Mouse (Mus musculus): Measurements from ENCODE around the gene Mnat1. TPM values are rescaled to one million over a fixed set of nuclear protein-coding genes. Genes with fewer than 3 reads are reported as not detected.
"Not testable (repeated sequence)": the region's sequence is repeated elsewhere in the genome, so short reads cannot be mapped to it uniquely, and the experiment has no call there.

The Mnat1 gene
- total RNA-seq, 2 experiments from 2014 or later, result 21.3 to 22.0 TPM

DNA sequence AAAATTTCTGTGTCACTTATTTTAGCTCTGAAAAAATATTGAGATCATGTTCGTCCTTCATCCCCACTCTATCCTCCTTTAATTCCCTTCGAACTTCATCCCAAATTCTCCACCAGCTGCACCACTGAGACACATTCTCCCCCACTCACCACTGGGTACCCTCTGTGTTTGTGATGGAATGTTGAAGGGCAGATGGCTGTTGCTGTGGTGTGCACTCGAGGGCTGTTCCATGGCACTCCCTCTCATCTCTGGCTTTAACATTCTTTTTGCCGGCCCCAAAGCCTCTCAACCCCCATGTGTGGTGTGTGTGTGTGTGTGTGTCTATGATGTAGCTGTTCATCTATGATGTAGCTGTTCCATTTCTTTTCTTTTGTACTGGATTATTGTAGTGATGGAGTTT is 1.7 kb downstream of the Mnat1 start:
- intact Hi-C loops (cut with DNase I), result no loop called here
- DNase-seq (ENCODE audit: low spot score in 2 of 2), result no peak

GRCm38 (mm10) chr12:73140732-73141131 is 17.2 kb downstream of the Mnat1 start:
- DNase-seq (ENCODE audit: low spot score in 2 of 2), result no peak
- intact Hi-C loops (cut with DNase I), result no loop called here

- DNase-seq (ENCODE audit: low spot score in 2 of 2), result no peak
- intact Hi-C loops (cut with DNase I), result no loop called here
Measured at GRCm38 (mm10) chr12:73147236-73147635, 23.7 kb downstream of the Mnat1 start.

- DNase-seq (ENCODE audit: low spot score in 2 of 2); intact Hi-C loops (cut with DNase I): not testable (repeated sequence)
Measured at GRCm38 (mm10) chr12:73151038-73151437, 27.5 kb downstream of the Mnat1 start.

GRCm38 (mm10) chr12:73154150-73154549 is 30.6 kb downstream of the Mnat1 start:
- no peak for DNase-seq (ENCODE audit: low spot score in 2 of 2)
- intact Hi-C loops (cut with DNase I), result no loop called here

GRCm38 (mm10) chr12:73160341-73160740 is 36.8 kb downstream of the Mnat1 start:
- DNase-seq (ENCODE audit: low spot score in 2 of 2), result no peak
- intact Hi-C loops (cut with DNase I), result no loop called here

DNA sequence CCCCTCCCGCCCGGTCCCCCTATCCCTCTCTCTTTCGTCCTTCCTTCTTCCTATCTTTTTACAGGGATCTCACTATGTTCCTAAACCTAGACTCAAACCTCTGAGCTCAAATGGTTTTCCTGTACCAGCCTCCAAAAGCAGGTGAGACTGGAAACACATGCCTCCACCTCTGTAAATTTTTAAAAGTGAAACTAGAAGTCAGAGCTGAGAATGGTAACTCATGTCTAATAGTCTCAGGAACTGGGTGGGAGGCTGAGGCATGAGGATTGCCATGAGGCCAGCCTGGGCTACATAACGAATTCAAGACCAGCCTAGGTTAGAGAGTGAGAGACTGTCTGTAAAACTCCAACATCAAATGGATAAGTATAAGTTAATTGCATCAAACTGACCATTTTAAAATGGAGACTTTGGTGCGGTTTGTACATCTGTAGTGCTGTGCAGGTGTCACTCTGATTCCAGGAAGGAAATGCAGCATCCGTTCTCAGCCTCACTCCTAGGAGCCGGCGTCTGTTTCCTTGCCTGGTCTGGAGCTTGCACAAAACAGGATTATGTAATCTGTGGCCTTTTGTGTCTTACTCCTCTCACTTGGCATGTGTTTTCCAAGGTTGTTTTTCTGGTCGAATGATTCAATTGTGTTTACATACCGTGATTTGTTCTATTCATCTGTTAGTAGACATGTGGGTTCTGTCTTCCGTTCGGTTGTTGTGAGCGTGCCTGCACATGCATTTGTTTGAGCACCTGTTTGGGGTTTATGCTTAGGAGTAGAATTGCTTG is 39.1 kb downstream of the Mnat1 start:
- no peak for DNase-seq (ENCODE audit: low spot score in 2 of 2)
- intact Hi-C loops (cut with DNase I), result no loop called here

GRCm38 (mm10) chr12:73170794-73171193 is 47.3 kb downstream of the Mnat1 start:
- no peak for DNase-seq (ENCODE audit: low spot score in 2 of 2)
- intact Hi-C loops (cut with DNase I), result no loop called here

- DNase-seq (ENCODE audit: low spot score in 2 of 2), result no peak
- intact Hi-C loops (cut with DNase I), result no loop called here
Measured at GRCm38 (mm10) chr12:73183896-73184295, 60.4 kb downstream of the Mnat1 start.

DNA sequence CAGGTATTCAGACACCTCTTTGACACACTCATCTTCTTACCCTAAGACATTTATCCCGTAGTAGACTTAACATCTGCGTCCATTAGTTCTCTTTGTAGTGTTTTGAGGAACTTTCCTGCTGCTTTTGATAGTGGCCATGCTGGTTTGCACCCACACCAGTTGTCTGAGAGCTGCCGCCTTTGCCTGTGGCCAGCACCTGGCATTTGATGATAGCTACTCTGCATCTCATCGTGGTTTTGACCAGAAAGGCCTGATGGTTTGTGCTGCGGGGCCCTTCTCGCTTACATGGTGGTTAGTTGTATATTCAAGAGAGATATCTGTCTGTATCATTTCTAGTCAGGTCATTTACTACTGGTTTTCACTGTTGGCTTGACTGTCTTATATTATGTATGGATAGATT is 73.8 kb downstream of the Mnat1 start:
- intact Hi-C loops (cut with DNase I), result no loop called here
- no peak for DNase-seq (ENCODE audit: low spot score in 2 of 2)

- intact Hi-C loops (cut with DNase I), result no loop called here
- no peak for DNase-seq (ENCODE audit: low spot score in 2 of 2)
Measured at GRCm38 (mm10) chr12:73198451-73198850, 74.9 kb downstream of the Mnat1 start.

DNA sequence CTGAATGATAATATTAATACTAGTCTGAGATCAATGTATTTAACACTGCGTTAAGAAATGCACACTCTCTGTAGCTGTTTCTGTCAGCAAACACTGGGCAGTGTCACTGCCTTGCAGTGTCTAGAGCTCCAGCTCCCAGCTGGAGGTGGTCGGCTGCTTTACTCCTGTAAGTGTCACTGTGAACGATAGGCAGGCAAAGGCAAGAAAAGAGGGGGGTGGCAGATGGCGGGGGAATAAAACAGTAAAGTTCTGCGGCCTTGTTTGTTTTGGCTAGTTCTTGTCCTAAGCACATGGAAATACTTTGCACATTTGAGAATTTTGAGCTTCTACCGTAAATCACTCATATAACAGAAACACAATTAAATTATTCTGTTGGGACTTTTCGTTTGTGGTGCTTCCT is 75.9 kb downstream of the Mnat1 start:
- intact Hi-C loops (cut with DNase I), result no loop called here
- no peak for DNase-seq (ENCODE audit: low spot score in 2 of 2)

DNA sequence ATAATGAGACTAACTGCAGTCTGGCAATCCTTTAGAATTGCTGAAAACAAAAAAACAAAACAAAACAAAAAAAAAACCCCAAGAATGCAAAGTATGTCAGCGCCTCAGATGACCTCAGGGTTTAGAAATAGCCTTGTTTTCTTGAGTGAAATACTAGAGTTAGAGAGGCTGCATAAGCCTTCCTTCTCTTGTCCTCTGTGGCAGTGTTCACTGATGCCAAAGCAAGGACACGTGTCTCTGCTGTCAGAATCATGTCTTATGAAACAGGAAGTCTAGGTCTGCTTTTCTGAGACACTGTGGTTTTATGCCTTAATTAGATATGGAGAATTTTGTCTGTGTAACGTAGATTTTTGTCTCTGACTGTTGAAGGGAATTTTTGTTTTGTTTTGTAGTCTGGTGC is 78.1 kb downstream of the Mnat1 start:
- intact Hi-C loops (cut with DNase I), result no loop called here
- DNase-seq (ENCODE audit: low spot score in 2 of 2), result no peak

DNA sequence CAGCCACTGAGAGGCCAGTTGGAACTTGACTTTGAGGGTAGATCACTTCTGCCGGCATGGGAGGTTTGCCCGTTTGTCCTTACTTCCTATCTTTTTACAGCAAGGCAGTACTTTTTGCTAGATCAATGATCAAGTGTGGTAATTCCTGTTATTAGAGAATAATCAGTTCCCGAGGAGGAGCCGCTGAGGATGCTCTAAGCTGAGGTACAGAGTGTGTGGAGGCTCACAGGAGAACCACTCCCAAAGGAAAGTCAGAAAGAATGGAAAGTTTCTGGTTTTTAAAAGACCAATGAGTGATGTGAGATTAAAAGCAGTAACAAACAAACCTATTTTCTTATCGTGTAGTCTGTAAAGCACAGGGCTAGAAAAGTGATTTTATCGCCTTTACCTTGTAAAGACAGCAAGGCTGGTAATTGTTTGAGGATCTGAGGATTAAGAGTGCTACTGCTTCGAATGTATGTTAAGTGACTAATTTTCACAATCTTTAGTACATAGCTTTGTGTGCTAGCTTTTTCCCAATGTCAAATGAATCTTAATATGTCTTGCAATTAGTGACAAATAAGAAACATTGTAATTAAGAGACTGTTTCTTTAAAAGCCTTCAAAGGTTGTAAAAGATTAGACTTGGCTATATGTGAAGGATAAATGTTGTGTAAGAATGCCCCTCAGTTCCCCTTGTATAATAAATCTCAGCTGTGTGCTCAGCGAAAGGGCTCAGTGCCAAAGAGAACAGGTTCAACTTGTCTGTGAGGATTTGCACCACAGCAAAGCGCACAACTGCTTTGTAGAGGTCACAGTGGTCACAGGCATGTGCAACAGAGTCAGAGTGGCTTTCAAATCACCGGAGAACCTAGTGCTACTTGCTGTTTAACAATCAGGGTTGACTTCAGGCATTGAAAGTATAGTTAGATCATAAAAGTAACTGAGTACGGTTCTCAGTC is 82.5 kb downstream of the Mnat1 start:
- DNase-seq (ENCODE audit: low spot score in 2 of 2), result no peak
- intact Hi-C loops (cut with DNase I), result no loop called here

- intact Hi-C loops (cut with DNase I), result no loop called here
Measured at GRCm38 (mm10) chr12:73207008-73207407, 83.5 kb downstream of the Mnat1 start.

GRCm38 (mm10) chr12:73207461-73207860 is 83.9 kb downstream of the Mnat1 start:
- intact Hi-C loops (cut with DNase I), result no loop called here
- no peak for DNase-seq (ENCODE audit: low spot score in 2 of 2)

More at GRCm38 (mm10) chr12:73207008-73207407, 83.5 kb downstream of the Mnat1 start:
- no peak for DNase-seq (ENCODE audit: low spot score in 2 of 2)

GRCm38 (mm10) chr12:73208518-73208917 is 85.0 kb downstream of the Mnat1 start:
- no peak for DNase-seq (ENCODE audit: low spot score in 2 of 2)
- intact Hi-C loops (cut with DNase I), result no loop called here

DNA sequence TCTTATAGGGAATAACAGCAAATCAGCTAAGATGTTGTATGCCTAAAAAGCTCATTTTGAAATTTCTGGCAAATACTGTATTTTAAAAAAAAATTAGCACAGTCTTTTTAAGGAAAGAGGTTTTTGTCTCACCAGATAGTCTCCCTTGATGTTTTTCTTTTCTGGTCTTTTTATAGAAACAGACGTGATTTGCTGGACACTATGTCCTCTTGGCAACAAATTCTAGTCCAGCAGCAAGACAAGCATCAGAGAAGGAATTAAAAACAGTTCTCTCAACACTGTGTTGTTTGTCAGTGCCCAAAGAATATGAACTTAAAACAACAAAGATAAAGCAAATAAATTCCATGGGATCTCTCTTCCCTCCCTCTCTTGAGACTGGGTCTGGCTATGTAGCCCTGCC is 85.6 kb downstream of the Mnat1 start:
- intact Hi-C loops (cut with DNase I), result no loop called here
- DNase-seq (ENCODE audit: low spot score in 2 of 2), result no peak

GRCm38 (mm10) chr12:73210454-73210853 is 86.9 kb downstream of the Mnat1 start:
- intact Hi-C loops (cut with DNase I), result no loop called here
- DNase-seq (ENCODE audit: low spot score in 2 of 2), result no peak

- no peak for DNase-seq (ENCODE audit: low spot score in 2 of 2)
- intact Hi-C loops (cut with DNase I), result no loop called here
Measured at GRCm38 (mm10) chr12:73215773-73216172, 92.3 kb downstream of the Mnat1 start.

DNA sequence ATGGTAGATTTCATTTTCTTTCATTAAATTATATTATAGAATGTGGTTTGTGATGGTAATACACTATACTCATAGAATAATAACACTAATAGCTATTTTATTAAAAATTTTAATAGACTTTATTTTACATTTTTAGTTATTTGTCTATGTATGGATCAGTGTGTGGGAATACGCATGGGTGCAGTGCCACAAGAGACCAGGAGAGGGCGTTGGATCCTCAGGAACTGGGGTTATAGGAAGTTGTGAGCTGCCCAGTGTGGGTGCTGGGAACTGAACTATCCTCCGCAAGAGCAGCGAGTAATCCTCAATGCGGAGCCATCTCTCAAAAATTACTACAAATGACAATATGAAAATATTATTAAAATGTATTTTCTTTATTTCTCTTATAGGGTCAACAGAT is 95.1 kb downstream of the Mnat1 start:
- no peak for DNase-seq (ENCODE audit: low spot score in 2 of 2)
- intact Hi-C loops (cut with DNase I), result no loop called here
